Mouse (Mus musculus) embryonic facial prominence, embryonic 11.5 days (tissue): ENCODE data around the gene Gm19684. TPM values are rescaled to one million over a fixed set of nuclear protein-coding genes. Genes with fewer than 3 reads are reported as not detected.
"Not testable (repeated sequence)": the region's sequence is repeated elsewhere in the genome, so short reads cannot be mapped to it uniquely, and the experiment has no call there.

Experiments
- ATAC-seq: fragments of 200-750 bp; cut with Nextera tagmentation; replicated peaks from 2 replicates; pipeline ENCODE4 v1.8.0; 2017; ENCODE audit warnings: low read depth; ENCODE audit not compliant: insufficient number of reproducible peaks, low FRiP score, low TSS enrichment
- DNase-seq: peaks from one replicate; pipeline ENCODE4 v3.0.0-alpha.2; 2015; ENCODE audit warnings: low spot score
- H3K27ac ChIP-seq: fragments of 300-500 bp; sonication (generic); replicated peaks from 2 replicates; pipeline ENCODE4 v1.5.1; 2014; ENCODE audit warnings: mild to moderate bottlenecking, low read depth, low read length, control low read depth
- H3K27me3 ChIP-seq: fragments of 300-500 bp; sonication (generic); 2 replicates; pipeline ENCODE4 v1.6.1; 2014; ENCODE audit warnings: mild to moderate bottlenecking, low read length, moderate library complexity, mixed read lengths; ENCODE audit not compliant: control insufficient read depth, insufficient read depth
- H3K36me3 ChIP-seq: fragments of 300-500 bp; sonication (generic); replicated peaks from 2 replicates; pipeline ENCODE4 v1.6.1; 2014; ENCODE audit warnings: low read depth, mild to moderate bottlenecking, low read length, moderate library complexity, mixed read lengths; ENCODE audit not compliant: control insufficient read depth, insufficient read depth
- H3K4me1 ChIP-seq: fragments of 300-500 bp; sonication (generic); 2 replicates; pipeline ENCODE4 v1.6.1; 2014; ENCODE audit warnings: low read length, mixed read lengths; ENCODE audit not compliant: control insufficient read depth, insufficient read depth
- H3K4me2 ChIP-seq: fragments of 300-500 bp; sonication (generic); 2 replicates; pipeline ENCODE4 v1.6.1; 2014; ENCODE audit warnings: low read depth, mild to moderate bottlenecking, control low read depth, low read length, moderate library complexity
- H3K4me3 ChIP-seq: fragments of 300-500 bp; sonication (generic); 2 replicates; pipeline ENCODE4 v1.5.1; 2014; ENCODE audit warnings: low read depth, low read length, control low read depth
- H3K9ac ChIP-seq: fragments of 300-500 bp; sonication (generic); replicated peaks from 2 replicates; pipeline ENCODE4 v1.6.1; 2014; ENCODE audit warnings: mild to moderate bottlenecking, control low read depth, low read length
- H3K9me3 ChIP-seq: fragments of 300-500 bp; sonication (generic); replicated peaks from 2 replicates; pipeline ENCODE4 v1.6.1; 2016; ENCODE audit warnings: mild to moderate bottlenecking, low read length, inconsistent platforms, mixed read lengths; ENCODE audit not compliant: control insufficient read depth
- WGBS: fragments of 180-500 bp; shearing (Covaris S2); extraction: QIAGEN DNeasy Blood & Tissue Kit; methylation state at CpG from one replicate; pipeline ENCODE4 v1.1.7; 2014; 5-methylcytosine and 5-hydroxymethylcytosine counted together
- polyA plus RNA-seq: library from polyadenylated mRNA; unstranded; fragments of >200 nt; fragmentation: Nextera tagmentation; extraction: Ambion mirVana; gene quantifications from 2 replicates; pipeline ENCODE4 v1.2.1, GENCODE M21; 2014

Gm19684 gene
- polyA plus RNA-seq, 1 experiment from 2014 or later = not detected

- H3K4me3 ChIP-seq, ATAC-seq, H3K4me1 ChIP-seq, H3K4me2 ChIP-seq, H3K9me3 ChIP-seq, DNase-seq, H3K9ac ChIP-seq, H3K36me3 ChIP-seq, H3K27ac ChIP-seq, H3K27me3 ChIP-seq: not testable (repeated sequence)
- 79% methylated on average over 1 of the region's 1 CpGs for WGBS
These were observed 14.9 kb downstream of the Gm19684 start for GRCm38 (mm10) chr17:36136299-36136848.

GRCm38 (mm10) chr17:36145111-36145860 lies 23.8 kb downstream of the Gm19684 start:
- DNase-seq (peak; percentile 16), ATAC-seq (no peak)
- WGBS = 2% methylated on average over 78 of the region's 78 CpGs
- Histone ChIP-seq H3K4me3 (peak overlapping the region; percentile 18; the same call in 1 of the 2 replicates), H3K4me1 (no peaks in the 10 kb centered on the region), H3K9ac (no peak overlapping the region), H3K27me3 (peaks cover 29% of the 10 kb centered on the region), H3K36me3 (no peaks in the 10 kb centered on the region), H3K27ac (no peak overlapping the region), H3K9me3 (no peaks in the 10 kb centered on the region), H3K4me2 (peak overlapping the region; percentile 32)

- Histone ChIP-seq H3K27me3 (peaks cover 29% of the 10 kb centered on the region), H3K4me2 (peak overlapping the region; percentile 32)
- not testable (repeated sequence) for H3K36me3 ChIP-seq, H3K9me3 ChIP-seq, H3K9ac ChIP-seq, DNase-seq, H3K4me3 ChIP-seq, H3K27ac ChIP-seq, H3K4me1 ChIP-seq, ATAC-seq
- 2% methylated on average over 13 of the region's 13 CpGs for WGBS
These were observed 24.3 kb downstream of the Gm19684 start for GRCm38 (mm10) chr17:36145861-36146156.

- not testable (repeated sequence) for DNase-seq, H3K27ac ChIP-seq, ATAC-seq, H3K36me3 ChIP-seq, H3K4me2 ChIP-seq, H3K4me3 ChIP-seq, H3K9me3 ChIP-seq, H3K4me1 ChIP-seq, H3K9ac ChIP-seq
- 65% methylated on average over 1 of the region's 1 CpGs for WGBS
- H3K27me3 ChIP-seq = peaks cover 29% of the 10 kb centered on the region
These were observed 25.5 kb downstream of the Gm19684 start for GRCm38 (mm10) chr17:36146937-36147336.

GRCm38 (mm10) chr17:36148468-36148867 lies 27.0 kb downstream of the Gm19684 start:
- H3K27ac ChIP-seq, ATAC-seq, H3K4me3 ChIP-seq, H3K9me3 ChIP-seq, H3K4me1 ChIP-seq, H3K36me3 ChIP-seq, H3K9ac ChIP-seq, DNase-seq, H3K4me2 ChIP-seq: not testable (repeated sequence)
- WGBS = 72% methylated on average over 5 of the region's 5 CpGs
- H3K27me3 ChIP-seq = peaks cover 26% of the 10 kb centered on the region

DNA sequence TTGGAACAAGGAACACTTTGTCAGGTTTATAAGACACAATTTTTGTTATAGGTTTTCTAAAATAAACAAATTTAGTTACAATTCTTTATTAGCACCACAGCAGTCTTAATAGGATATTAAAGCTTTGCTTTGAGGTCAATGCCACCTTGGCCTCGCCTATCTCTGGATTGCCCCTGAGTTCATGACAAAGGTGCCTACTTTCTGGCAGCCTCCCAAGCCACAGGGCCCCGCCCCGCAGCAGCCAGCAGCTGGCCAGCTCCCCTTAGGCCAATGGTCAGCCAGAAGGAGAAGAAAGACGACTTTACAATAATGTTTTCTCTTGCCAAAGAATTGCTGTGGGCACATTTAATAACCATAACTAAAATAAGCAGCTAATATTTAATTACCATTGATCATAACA lies 29.7 kb downstream of the Gm19684 start:
- not testable (repeated sequence) for H3K9ac ChIP-seq, H3K9me3 ChIP-seq, H3K4me1 ChIP-seq, DNase-seq, H3K36me3 ChIP-seq, H3K4me2 ChIP-seq, H3K27ac ChIP-seq, ATAC-seq, H3K4me3 ChIP-seq
- H3K27me3 ChIP-seq = peaks cover 12% of the 10 kb centered on the region
- 46% methylated on average over 4 of the region's 4 CpGs for WGBS

DNA sequence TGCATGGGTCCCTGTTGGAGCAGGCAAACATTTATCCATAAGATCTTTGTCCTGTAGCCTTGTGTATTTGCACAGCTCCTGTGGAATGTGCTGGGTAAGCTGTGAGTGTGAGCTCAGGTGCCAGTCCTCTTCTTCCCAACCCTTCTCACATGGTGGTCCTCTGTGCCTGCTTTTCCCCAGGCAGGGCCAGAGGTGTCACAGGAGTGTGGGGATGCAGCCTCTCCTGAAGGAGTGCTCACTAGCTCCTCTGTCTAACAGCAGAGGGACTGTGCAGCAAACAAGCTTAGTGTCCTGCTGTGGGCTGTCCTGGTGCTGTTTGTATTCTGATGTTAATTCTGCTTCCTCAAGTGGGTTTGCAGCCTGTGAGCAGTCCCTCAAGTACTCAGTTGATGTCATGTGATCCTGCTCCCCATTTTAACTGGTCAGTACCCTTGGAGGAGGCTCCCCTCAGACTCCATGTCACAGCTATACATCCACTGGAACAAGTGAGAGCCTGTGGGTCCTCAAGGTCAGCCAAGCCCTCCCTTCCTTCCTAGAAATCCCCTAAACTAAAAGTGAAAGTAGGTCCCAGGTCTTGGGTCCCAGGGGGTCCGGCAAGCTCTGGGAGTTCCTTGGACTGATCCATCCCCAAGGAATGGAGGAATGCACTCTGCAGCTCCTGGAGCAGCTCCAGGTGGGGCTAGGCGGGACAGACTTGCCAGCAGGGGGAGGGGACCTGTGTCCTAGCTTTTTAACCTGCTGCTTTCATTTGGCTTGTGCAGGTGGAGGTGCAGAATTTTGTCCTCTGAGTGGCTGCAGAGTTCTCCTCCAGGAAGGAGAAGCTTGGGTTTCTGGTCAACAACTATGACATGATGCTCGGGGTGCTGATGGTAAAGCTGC lies 33.0 kb downstream of the Gm19684 start:
- H3K9ac ChIP-seq = no peak overlapping the region
- DNase-seq = no peak
- no peak for ATAC-seq
- H3K4me1 ChIP-seq = no peaks in the 10 kb centered on the region; the same call in 1 of the 2 replicates
- H3K9me3 ChIP-seq = no peaks in the 10 kb centered on the region
- no peak overlapping the region for H3K4me3 ChIP-seq
- H3K4me2 ChIP-seq = no peak overlapping the region
- no peaks in the 10 kb centered on the region for H3K36me3 ChIP-seq
- peaks cover 15% of the 10 kb centered on the region for H3K27me3 ChIP-seq
- no peak overlapping the region for H3K27ac ChIP-seq
- 6% methylated on average over 3 of the region's 3 CpGs for WGBS
